Mouse (Mus musculus) lung, adult 2 months (tissue): Measurements from ENCODE around the gene Gpr35.

Source experiments
- CTCF ChIP-seq: fragments of 200-500 bp; IDR thresholded peaks from 2 replicates; pipeline ENCODE4 v1.5.1; 2011; ENCODE audit warnings: mild to moderate bottlenecking, low read length, control low read depth; ENCODE audit not compliant: insufficient read depth
- POLR2A ChIP-seq: fragments of 200-500 bp; IDR thresholded peaks from 2 replicates; pipeline ENCODE4 v1.6.1; 2011; ENCODE audit warnings: low read depth, mild to moderate bottlenecking, control low read depth, low read length, borderline replicate concordance; ENCODE audit errors: extremely low read depth

GRCm38 (mm10) chr1:92934182-92934827 is 16.4 kb upstream of the Gpr35 start, which contains the start of gene Capn10:
- TF ChIP-seq CTCF (no peak), POLR2A (peak; percentile 87)
